Mouse (Mus musculus) limb, embryonic 12.5 days (tissue): ENCODE data around the gene Gm10521. TPM values are rescaled to one million over a fixed set of nuclear protein-coding genes. Genes with fewer than 3 reads are reported as not detected.
"Not testable (repeated sequence)": the region's sequence is repeated elsewhere in the genome, so short reads cannot be mapped to it uniquely, and the experiment has no call there.

ENCODE experiments used
- ATAC-seq: fragments of 200-750 bp; cut with Nextera tagmentation; 2 replicates; pipeline ENCODE4 v1.8.0; 2017; ENCODE audit warnings: low read depth, moderate TSS enrichment; ENCODE audit not compliant: insufficient number of reproducible peaks, insufficient read depth, low FRiP score, low TSS enrichment
- H3K27ac ChIP-seq: fragments of 300-500 bp; sonication (generic); 2 replicates; pipeline ENCODE4 v1.5.1; 2016; ENCODE audit warnings: mild to moderate bottlenecking, moderate library complexity
- H3K27me3 ChIP-seq: fragments of 300-500 bp; sonication (generic); 2 replicates; pipeline ENCODE4 v1.6.1; 2016; ENCODE audit warnings: mild to moderate bottlenecking, moderate library complexity
- H3K36me3 ChIP-seq: fragments of 300-500 bp; sonication (generic); 2 replicates; pipeline ENCODE4 v1.6.1; 2016; ENCODE audit warnings: mild to moderate bottlenecking, moderate library complexity
- H3K4me1 ChIP-seq: fragments of 300-500 bp; sonication (generic); replicated peaks from 2 replicates; pipeline ENCODE4 v1.6.1; 2016
- H3K4me2 ChIP-seq: fragments of 300-500 bp; sonication (generic); 2 replicates; pipeline ENCODE4 v1.6.1; 2016; ENCODE audit warnings: mild to moderate bottlenecking, moderate library complexity
- H3K4me3 ChIP-seq: fragments of 300-500 bp; sonication (generic); replicated peaks from 2 replicates; pipeline ENCODE4 v1.5.1; 2016; ENCODE audit warnings: mild to moderate bottlenecking
- H3K9ac ChIP-seq: fragments of 300-500 bp; sonication (generic); replicated peaks from 2 replicates; pipeline ENCODE4 v1.6.1; 2016; ENCODE audit warnings: mild to moderate bottlenecking, moderate library complexity
- H3K9me3 ChIP-seq: fragments of 300-500 bp; sonication (generic); 2 replicates; pipeline ENCODE4 v1.6.1; 2016; ENCODE audit warnings: mild to moderate bottlenecking, moderate library complexity
- WGBS: fragments of 180-500 bp; shearing (Covaris S2); methylation state at CpG from one replicate; pipeline ENCODE4 v1.1.7; 2016; 5-methylcytosine and 5-hydroxymethylcytosine counted together
- polyA plus RNA-seq: library from polyadenylated mRNA; unstranded; fragments of >200 nt; fragmentation: Nextera tagmentation; extraction: Ambion mirVana; gene quantifications from 2 replicates; pipeline ENCODE4 v1.2.1, GENCODE M21; 2016

The Gm10521 gene
- not detected in 2 replicates for polyA plus RNA-seq

GRCm38 (mm10) chr1:171895364-171895763 lies at the start of gene Gm10521:
TSS of gene Gm10521 (plus strand) at chr1:171895664.
- not testable (repeated sequence) for H3K9ac ChIP-seq, H3K4me3 ChIP-seq, H3K27ac ChIP-seq, H3K4me1 ChIP-seq, H3K9me3 ChIP-seq, H3K36me3 ChIP-seq, ATAC-seq, H3K27me3 ChIP-seq, H3K4me2 ChIP-seq
- WGBS = 80% methylated on average over 5 of the region's 5 CpGs

- no peak for ATAC-seq
- Histone ChIP-seq H3K9me3 (no peaks in the 10 kb centered on the region), H3K36me3 (no peaks in the 10 kb centered on the region)
These were observed 47.3 kb upstream of the Gm10521 start for GRCm38 (mm10) chr1:171848201-171848600.

GRCm38 (mm10) chr1:171848757-171849156 lies 46.7 kb upstream of the Gm10521 start:
- Histone ChIP-seq H3K27ac (no peak overlapping the region), H3K27me3 (no peaks in the 10 kb centered on the region), H3K36me3 (no peaks in the 10 kb centered on the region), H3K4me2 (no peak overlapping the region), H3K4me1 (no peaks in the 10 kb centered on the region), H3K9me3 (no peaks in the 10 kb centered on the region), H3K9ac (no peak overlapping the region), H3K4me3 (no peak overlapping the region)
- 82% methylated on average over 4 of the region's 4 CpGs for WGBS
- no peak for ATAC-seq

More at GRCm38 (mm10) chr1:171848201-171848600, 47.3 kb upstream of the Gm10521 start:
- H3K4me2 ChIP-seq = no peak overlapping the region
- H3K4me1 ChIP-seq = no peaks in the 10 kb centered on the region
- H3K4me3 ChIP-seq = no peak overlapping the region
- no peak overlapping the region for H3K27ac ChIP-seq
- no peaks in the 10 kb centered on the region for H3K27me3 ChIP-seq
- H3K9ac ChIP-seq = no peak overlapping the region

DNA sequence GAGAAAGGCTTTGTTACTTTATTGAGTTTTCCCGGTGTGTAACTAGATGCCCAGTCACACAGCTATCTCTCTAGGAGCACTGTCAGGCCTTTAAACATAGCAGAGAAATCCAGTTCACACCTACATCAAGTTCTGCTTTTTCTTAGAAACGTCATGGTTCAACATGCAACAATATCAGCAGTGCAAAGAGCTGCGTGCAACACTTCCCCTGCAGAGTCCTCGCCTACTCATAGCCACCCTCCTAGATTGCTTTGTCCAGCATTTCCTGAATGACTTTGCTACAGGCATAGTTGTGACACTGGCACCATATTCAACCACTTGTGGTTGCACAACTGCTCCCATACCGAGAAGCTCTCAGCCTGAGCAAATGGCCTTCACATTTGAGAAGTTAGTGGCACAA lies 46.0 kb upstream of the Gm10521 start:
- Histone ChIP-seq H3K9me3 (no peaks in the 10 kb centered on the region), H3K4me3 (no peak overlapping the region), H3K4me1 (no peaks in the 10 kb centered on the region), H3K36me3 (no peaks in the 10 kb centered on the region), H3K27me3 (no peaks in the 10 kb centered on the region), H3K9ac (no peak overlapping the region), H3K4me2 (no peak overlapping the region), H3K27ac (no peak overlapping the region)
- no peak for ATAC-seq
- 87% methylated on average over 5 of the region's 5 CpGs for whole genome bisulfite sequencing

DNA sequence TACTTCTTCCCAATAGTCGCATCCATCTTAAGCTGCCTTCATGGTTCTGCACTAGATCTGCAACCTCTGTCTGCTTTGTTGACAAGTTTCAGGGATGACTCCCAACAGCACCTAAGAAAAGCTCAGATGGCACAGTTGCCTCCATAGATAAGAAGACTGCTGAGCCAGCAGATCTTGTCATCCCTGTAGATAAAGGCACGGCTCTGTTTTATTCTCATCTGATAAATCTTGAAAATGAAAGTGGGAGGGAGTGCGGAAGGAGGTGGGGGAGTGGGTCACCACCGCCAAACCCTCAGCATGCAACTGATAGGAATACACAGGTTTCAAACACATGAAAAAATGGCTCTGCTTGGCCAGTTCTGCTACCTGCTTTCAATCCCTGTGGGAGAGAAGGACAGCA lies 30.0 kb upstream of the Gm10521 start:
- 90% methylated on average over 4 of the region's 4 CpGs for WGBS
- Histone ChIP-seq H3K9ac (no peak overlapping the region), H3K27me3 (no peaks in the 10 kb centered on the region), H3K27ac (no peak overlapping the region), H3K4me1 (no peaks in the 10 kb centered on the region), H3K36me3 (no peaks in the 10 kb centered on the region), H3K4me2 (no peak overlapping the region), H3K4me3 (no peak overlapping the region), H3K9me3 (0 out of 2 replicates have a peak, but pooled peaks cover 4% of the 10 kb centered on the region)
- ATAC-seq = no peak

DNA sequence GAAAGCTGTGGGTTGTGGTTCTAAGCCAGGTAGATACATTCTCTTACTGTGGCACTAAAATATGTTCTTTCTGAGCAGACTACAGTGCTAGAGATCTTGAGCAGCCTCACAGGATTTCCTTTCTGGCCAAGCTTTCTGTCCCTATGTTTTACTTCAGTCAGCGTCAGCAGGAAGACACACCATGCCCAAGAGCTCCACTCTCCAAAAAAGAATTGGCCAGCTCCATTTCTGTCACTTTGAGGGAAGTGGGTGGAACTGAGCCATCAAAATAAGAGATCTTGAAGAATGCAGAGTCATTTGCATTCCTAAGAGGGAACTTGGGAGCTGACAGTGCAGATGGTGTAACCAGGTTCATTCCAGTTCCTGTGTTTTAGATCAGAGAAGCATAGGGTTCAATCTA lies 8.5 kb upstream of the Gm10521 start:
- no peaks in the 10 kb centered on the region for H3K36me3 ChIP-seq
- no peak overlapping the region for H3K9ac ChIP-seq
- WGBS = 82% methylated on average over 1 of the region's 1 CpGs
- H3K4me3 ChIP-seq = no peak overlapping the region
- ATAC-seq = no peak
- H3K4me1 ChIP-seq = no peaks in the 10 kb centered on the region
- no peaks in the 10 kb centered on the region for H3K9me3 ChIP-seq
- no peaks in the 10 kb centered on the region for H3K27me3 ChIP-seq
- H3K27ac ChIP-seq = no peak overlapping the region
- no peak overlapping the region for H3K4me2 ChIP-seq

DNA sequence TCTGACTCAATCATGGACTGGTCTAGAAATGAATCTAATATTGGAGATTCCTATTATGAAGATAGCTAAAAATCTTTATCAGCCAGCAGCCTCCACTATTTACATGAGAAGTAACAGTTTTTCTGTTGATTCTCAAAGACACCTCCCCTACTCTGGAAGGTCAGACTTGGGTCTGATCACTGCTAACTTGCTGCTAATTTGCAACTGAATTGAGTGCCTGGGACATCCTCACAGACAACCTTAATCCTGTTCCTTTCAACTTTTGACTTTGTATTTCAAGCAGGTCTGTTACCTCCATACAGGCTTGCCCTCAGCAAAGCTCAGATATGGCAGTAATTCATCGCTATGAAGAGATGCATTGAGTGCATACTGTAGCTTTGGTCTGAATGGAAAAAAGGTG lies 8.5 kb downstream of the Gm10521 start:
- whole genome bisulfite sequencing = 79% methylated on average over 1 of the region's 1 CpGs
- H3K27ac ChIP-seq = no peak overlapping the region
- no peak overlapping the region for H3K9ac ChIP-seq
- H3K4me3 ChIP-seq = no peak overlapping the region
- no peaks in the 10 kb centered on the region for H3K4me1 ChIP-seq
- no peaks in the 10 kb centered on the region for H3K36me3 ChIP-seq
- H3K4me2 ChIP-seq = no peak overlapping the region
- H3K27me3 ChIP-seq = no peaks in the 10 kb centered on the region
- peaks cover 2% of the 10 kb centered on the region for H3K9me3 ChIP-seq
- ATAC-seq = no peak

GRCm38 (mm10) chr1:171915638-171916458 lies 20.4 kb downstream of the Gm10521 start:
- Histone ChIP-seq H3K27ac (no peak overlapping the region), H3K27me3 (no peaks in the 10 kb centered on the region), H3K9ac (no peak overlapping the region), H3K4me3 (no peak overlapping the region), H3K9me3 (peaks cover 5% of the 10 kb centered on the region; the same call in 1 of the 2 replicates), H3K36me3 (no peaks in the 10 kb centered on the region), H3K4me2 (no peak overlapping the region), H3K4me1 (no peaks in the 10 kb centered on the region)
- no peak for ATAC-seq
- 81% methylated on average over 13 of the region's 13 CpGs for WGBS

- no peak for ATAC-seq
- H3K4me3 ChIP-seq = no peak within 1 kb of the TSS
These were observed 22.0 kb downstream of the Gm10521 start, which contains the start of gene Slamf6 for GRCm38 (mm10) chr1:171917305-171918039. TSS of gene Slamf6 (plus strand) at chr1:171917515.

DNA sequence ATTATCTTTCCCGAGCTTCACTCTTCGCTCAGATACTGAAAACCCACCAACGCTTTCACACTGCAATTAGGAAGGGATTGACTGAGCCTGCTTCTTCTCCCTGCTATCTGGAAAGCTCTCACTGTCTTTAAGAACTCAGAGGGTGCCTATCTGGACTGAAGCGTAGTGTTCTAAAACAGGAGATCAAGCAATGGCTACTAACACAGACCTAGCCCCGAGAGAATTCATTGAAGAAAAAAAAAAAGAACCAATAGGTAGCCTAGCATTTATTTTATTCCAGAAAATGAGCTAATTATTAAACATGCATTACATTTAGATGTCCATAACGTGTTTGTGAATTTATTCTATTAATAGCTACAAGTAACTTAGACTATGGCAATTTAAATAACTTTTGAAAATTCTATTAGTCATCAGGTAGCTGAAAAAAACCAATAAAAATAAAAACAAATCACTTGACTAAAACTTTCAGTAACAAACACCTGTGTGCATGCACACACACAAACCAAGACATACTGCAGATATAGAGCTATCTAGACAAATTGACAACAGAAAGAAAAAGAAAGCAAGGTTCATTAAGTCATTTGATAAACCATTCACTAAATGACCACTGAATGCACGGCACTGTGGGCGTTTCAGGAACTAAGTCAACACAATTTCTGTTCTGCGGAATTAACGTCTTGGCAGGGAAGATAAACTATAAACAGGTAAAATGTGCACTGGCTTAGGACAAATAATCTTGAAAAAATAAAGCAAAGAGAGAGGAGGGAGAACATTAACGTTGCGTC lies 22.9 kb downstream of the Gm10521 start:
- H3K36me3 ChIP-seq = no peaks in the 10 kb centered on the region
- no peaks in the 10 kb centered on the region for H3K4me1 ChIP-seq
- no peak overlapping the region for H3K27ac ChIP-seq
- WGBS = 85% methylated on average over 12 of the region's 12 CpGs
- H3K4me2 ChIP-seq = no peak overlapping the region
- no peaks in the 10 kb centered on the region for H3K9me3 ChIP-seq
- ATAC-seq = no peak
- H3K27me3 ChIP-seq = no peaks in the 10 kb centered on the region
- no peak overlapping the region for H3K4me3 ChIP-seq
- no peak overlapping the region for H3K9ac ChIP-seq

More at GRCm38 (mm10) chr1:171917305-171918039, 22.0 kb downstream of the Gm10521 start, which contains the start of gene Slamf6:
- 87% methylated on average over 14 of the region's 14 CpGs for WGBS
- Histone ChIP-seq H3K27ac (no peak within 1 kb of the TSS), H3K27me3 (no peaks in the 10 kb centered on the region), H3K4me2 (no peak within 1 kb of the TSS), H3K36me3 (no peaks in the 10 kb centered on the region), H3K9me3 (no peaks in the 10 kb centered on the region), H3K9ac (no peak within 1 kb of the TSS), H3K4me1 (no peaks in the 10 kb centered on the region)

DNA sequence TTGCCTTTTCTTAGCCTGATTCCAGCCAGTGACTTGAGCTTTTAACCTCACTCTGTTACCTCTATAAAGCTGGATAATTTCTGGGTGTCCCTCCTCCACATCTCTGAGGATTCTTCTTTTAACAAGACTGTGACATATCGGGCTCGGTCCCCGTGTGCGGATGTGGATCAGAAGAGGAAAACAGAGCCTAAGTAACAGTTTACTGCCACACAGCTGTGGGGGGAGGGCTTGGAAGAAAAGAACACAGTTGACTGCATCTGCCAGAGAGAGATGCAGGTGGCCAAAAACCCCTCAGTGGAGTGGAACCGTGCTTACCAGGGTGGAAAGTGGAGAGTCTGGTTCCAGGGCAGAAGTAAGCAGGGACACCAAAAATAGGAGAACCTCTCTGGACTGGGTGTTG lies 23.7 kb downstream of the Gm10521 start:
- no peak overlapping the region for H3K4me3 ChIP-seq
- 85% methylated on average over 5 of the region's 5 CpGs for WGBS
- H3K9ac ChIP-seq = no peak overlapping the region
- no peak overlapping the region for H3K27ac ChIP-seq
- H3K4me1 ChIP-seq = no peaks in the 10 kb centered on the region
- no peaks in the 10 kb centered on the region for H3K36me3 ChIP-seq
- H3K4me2 ChIP-seq = no peak overlapping the region
- H3K27me3 ChIP-seq = no peaks in the 10 kb centered on the region
- H3K9me3 ChIP-seq = no peaks in the 10 kb centered on the region
- no peak for ATAC-seq
